Mouse (Mus musculus) cortical plate, adult 2 months (tissue): ENCODE measurements around the gene Rnaseh2a. TPM values are rescaled to one million over a fixed set of nuclear protein-coding genes. Genes with fewer than 3 reads are reported as not detected.

Source experiments
- H3K27ac ChIP-seq: fragments of 200-500 bp; 2 replicates; pipeline ENCODE4 v1.5.1; 2012; ENCODE audit warnings: low read length, control low read depth, inconsistent platforms; ENCODE audit not compliant: insufficient read depth
- H3K4me1 ChIP-seq: fragments of 200-500 bp; 2 replicates; pipeline ENCODE4 v1.6.1; 2011; ENCODE audit warnings: low read length; ENCODE audit not compliant: control insufficient read depth, insufficient read depth
- H3K4me3 ChIP-seq: fragments of 200-500 bp; 2 replicates; pipeline ENCODE4 v1.5.1; 2011; ENCODE audit warnings: mild to moderate bottlenecking, low read length, control low read depth; ENCODE audit not compliant: insufficient read depth
- CTCF ChIP-seq: fragments of 200-500 bp; IDR thresholded peaks from 2 replicates; pipeline ENCODE4 v1.5.1; 2011; ENCODE audit warnings: mild to moderate bottlenecking, control low read depth, low read length; ENCODE audit not compliant: insufficient read depth; ENCODE audit errors: extremely low read depth
- POLR2A ChIP-seq: fragments of 200-500 bp; IDR thresholded peaks from 2 replicates; pipeline ENCODE4 v1.6.1; 2011; ENCODE audit warnings: mild to moderate bottlenecking, low read length, control low read depth; ENCODE audit not compliant: insufficient read depth; ENCODE audit errors: extremely low read depth
- polyA plus RNA-seq: library from polyadenylated mRNA; depleted of rRNA; stranded (reverse); fragments of >200 nt; gene quantifications from 2 replicates; pipeline ENCODE4 v1.2.3, GENCODE M21; 2012

Gene Rnaseh2a
- polyA plus RNA-seq, 1 experiment, result 37.7 TPM

- no peak overlapping the region for H3K27ac ChIP-seq
- H3K4me3 ChIP-seq, result peak overlapping the region; percentile 72; the same call in 1 of the 2 replicates
- peaks cover 9% of the 10 kb centered on the region; the same call in 1 of the 2 replicates for H3K4me1 ChIP-seq
- TF ChIP-seq POLR2A, result no peak
- TF ChIP-seq CTCF, result no peak
These were observed 917 bp downstream of the Rnaseh2a start for GRCm38 (mm10) chr8:84968650-84969049.

DNA sequence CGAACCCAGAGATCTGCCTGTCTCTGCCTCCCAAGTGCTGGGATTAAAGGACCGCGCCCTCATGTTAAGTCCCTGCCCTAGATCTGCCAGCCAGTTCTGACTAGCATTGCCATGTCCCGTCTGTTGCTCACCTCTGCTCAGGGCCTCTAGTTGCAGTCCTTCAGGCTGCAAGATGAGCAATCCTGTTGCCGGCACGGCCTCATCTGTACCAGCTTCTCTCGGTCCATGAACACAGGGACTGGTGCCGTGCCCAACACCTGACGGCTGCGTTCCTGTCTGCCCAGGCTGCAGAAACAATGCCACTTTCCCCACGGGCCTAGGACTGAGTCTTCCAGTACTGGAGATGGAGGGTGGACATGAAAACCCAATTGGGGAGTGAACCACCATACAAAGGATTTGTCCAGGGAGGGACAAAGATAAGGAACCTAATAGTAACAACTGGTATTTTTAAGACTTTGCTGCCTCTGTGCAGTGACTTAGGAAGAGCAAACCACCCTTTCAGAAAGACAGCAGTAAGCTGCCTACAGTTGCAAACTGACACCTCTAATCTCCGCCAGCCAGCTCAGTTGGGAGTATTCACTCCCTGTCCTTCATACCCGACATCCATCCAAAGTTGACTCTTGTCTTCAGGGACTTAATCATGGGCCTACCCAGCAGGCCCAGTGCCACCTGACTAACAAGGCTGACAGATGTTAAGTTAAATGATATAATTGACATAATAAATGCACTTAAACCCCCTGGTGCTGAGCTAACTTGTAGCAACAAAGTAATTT, 1.8 kb downstream of the Rnaseh2a start:
- TF ChIP-seq POLR2A, result no peak
- TF ChIP-seq CTCF, result no peak
- Histone ChIP-seq H3K4me1 (peaks cover 9% of the 10 kb centered on the region; the same call in 1 of the 2 replicates), H3K27ac (no peak overlapping the region)

GRCm38 (mm10) chr8:84966603-84967002, 3.0 kb downstream of the Rnaseh2a start:
- peaks cover 9% of the 10 kb centered on the region; the same call in 1 of the 2 replicates for H3K4me1 ChIP-seq
- no peak overlapping the region for H3K27ac ChIP-seq
- no peak overlapping the region for H3K4me3 ChIP-seq
- TF ChIP-seq POLR2A, result no peak
- TF ChIP-seq CTCF, result no peak

More for the DNA sequence above, 1.8 kb downstream of the Rnaseh2a start:
- H3K4me3 ChIP-seq, result no peak overlapping the region

DNA sequence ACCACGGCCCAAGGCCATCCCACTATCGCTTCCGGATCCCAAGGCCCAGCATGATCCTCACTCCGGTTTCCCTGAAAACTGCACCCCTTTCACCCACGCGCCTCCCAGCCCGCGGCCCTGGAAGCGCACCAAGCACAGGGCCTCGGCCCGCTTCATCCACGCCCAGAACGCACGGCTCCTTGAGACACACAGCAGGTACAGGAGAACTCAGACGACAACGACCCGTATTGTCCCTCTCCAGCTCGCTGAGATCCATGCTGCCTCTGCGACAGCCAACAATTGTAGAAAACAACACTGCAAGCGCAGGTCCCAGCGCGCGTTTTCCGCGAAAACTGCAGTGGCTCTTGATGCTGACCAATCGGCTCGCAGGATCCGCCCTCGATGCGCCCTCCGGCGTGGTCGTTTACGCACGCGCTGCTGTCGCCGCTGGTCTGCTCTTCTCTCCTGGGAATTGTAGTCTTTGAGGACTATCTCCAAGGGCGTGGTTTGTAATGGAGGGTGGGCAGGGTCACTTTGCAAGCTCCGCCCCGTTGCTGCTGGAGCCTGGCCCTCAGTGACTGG, 3.8 kb downstream of the Rnaseh2a start:
- Histone ChIP-seq H3K4me1 (peaks cover 9% of the 10 kb centered on the region; the same call in 1 of the 2 replicates), H3K4me3 (peak overlapping the region; percentile 67), H3K27ac (no peak overlapping the region)
- peak; percentile 75; the same call in 1 of the 2 replicates for TF ChIP-seq POLR2A
- no peak for TF ChIP-seq CTCF

DNA sequence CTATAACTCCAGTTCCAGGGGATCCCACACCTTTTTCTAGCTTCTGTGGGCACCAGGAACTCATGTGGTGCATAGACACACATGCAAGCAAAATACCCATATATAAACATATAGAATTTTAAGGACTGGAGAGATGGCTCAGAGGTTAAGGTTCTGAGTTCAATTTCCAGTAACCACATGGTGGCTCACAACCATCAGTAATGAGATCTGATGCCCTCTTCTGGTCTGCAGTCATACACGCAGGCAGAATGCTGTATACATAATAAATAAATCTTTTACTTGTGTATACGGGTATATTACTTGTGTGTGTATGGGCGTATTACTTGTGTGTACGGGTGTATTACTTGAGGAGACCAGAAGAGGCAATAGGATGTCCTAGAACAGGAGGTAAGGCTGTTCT, 5.6 kb downstream of the Rnaseh2a start:
- H3K4me1 ChIP-seq, result peaks cover 7% of the 10 kb centered on the region; the same call in 1 of the 2 replicates
- H3K27ac ChIP-seq, result no peak overlapping the region
- no peak overlapping the region for H3K4me3 ChIP-seq
- TF ChIP-seq POLR2A (no peak), CTCF (no peak)

- H3K4me3 ChIP-seq, result no peak overlapping the region
- no peak overlapping the region for H3K27ac ChIP-seq
- no peak for TF ChIP-seq CTCF
- TF ChIP-seq POLR2A, result no peak
- H3K4me1 ChIP-seq, result no peaks in the 10 kb centered on the region
These were observed 9.8 kb downstream of the Rnaseh2a start for GRCm38 (mm10) chr8:84959811-84960210.

- no peak overlapping the region for H3K27ac ChIP-seq
- H3K4me1 ChIP-seq, result no peaks in the 10 kb centered on the region
- no peak for TF ChIP-seq POLR2A
- peak; percentile 85 for TF ChIP-seq CTCF
- no peak overlapping the region for H3K4me3 ChIP-seq
These were observed 12.8 kb downstream of the Rnaseh2a start for GRCm38 (mm10) chr8:84956768-84957167.

DNA sequence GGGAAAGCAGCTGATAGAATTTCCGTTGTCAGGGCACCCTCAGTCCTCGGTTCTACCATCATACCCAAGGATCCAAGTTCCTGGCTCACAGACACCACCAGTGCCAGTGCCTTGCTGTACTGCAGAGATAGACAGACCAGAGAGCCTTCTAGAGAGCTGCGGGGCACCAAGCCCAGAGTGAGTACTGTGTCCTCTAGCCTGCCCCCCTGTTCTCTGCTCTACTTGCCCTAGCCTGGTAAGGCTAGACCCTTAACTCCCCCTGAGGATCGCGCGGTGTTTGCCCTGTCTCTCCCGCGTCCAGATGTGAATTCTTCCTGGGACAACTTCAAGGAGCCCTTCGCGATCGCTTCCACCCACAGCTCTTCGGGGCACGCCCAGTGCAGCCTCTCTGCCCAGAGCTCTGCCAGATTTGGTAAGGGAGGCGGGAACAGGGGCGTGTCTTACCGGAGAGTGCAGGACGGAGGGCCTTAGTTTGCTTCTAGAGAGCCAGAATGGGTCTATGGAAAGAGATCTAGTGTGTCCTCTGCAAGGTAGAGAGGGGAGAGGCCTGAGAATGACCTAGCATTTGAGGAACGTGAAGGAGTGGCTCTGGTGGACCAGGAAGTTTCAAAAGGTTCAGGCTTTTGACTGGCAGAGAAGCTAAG, 16.8 kb downstream of the Rnaseh2a start:
- TF ChIP-seq POLR2A, result no peak
- TF ChIP-seq CTCF, result no peak
- no peak overlapping the region for H3K27ac ChIP-seq

DNA sequence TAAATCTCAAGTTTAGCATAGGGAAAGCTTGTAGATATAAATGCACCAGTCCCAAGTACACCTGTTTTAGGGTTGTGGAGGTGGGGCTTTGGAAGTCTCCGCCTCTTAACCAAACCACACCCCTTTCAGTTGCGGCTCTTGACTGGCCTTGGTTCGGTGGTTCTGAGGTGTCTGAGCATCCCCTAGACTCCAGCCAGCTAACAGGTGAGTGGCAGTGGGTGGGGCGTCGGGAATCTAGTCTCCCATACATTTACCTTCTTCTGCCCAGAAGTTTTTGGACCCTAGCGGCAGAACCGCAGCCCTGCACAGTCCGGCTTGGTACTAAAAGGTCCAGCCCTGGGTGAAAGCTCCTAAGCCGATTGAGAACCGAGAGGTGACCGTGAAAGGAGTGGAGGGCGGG, 19.8 kb downstream of the Rnaseh2a start:
- Histone ChIP-seq H3K4me1 (no peaks in the 10 kb centered on the region), H3K4me3 (no peak overlapping the region), H3K27ac (no peak overlapping the region)
- TF ChIP-seq CTCF (no peak), POLR2A (no peak)

More for the DNA sequence above, 16.8 kb downstream of the Rnaseh2a start:
- Histone ChIP-seq H3K4me1 (no peaks in the 10 kb centered on the region), H3K4me3 (no peak overlapping the region)
